8 mouse cellular contexts compared by ENCODE assay signal in genomic region chr9:32032521-32033185, GRCm38 (mm10).
DNase-seq lines count a peak whose midpoint lies in the region; ATAC-seq and TF ChIP-seq lines count a peak whose summit lies in the region.

No protein-coding gene starts in this region.

- H3K9me3 ChIP-seq in embryonic facial prominence, embryonic 12.5 days, result no peaks in the 10 kb centered on the region
- no peaks in the 10 kb centered on the region for H3K9me3 ChIP-seq in liver, embryonic 15.5 days (replicated peaks)
- H3K9me3 ChIP-seq in neural tube, embryonic 13.5 days, result no peaks in the 10 kb centered on the region

- peak overlapping the region; percentile 85 for H3K4me3 ChIP-seq in embryonic facial prominence, embryonic 12.5 days
- peak overlapping the region; percentile 88 for H3K4me3 ChIP-seq in kidney, adult 2 months (ENCODE audit: insufficient read depth, low read depth, low read length)
- H3K4me3 ChIP-seq in liver, embryonic 15.5 days (replicated peaks), result peak overlapping the region; percentile 60
- H3K4me3 ChIP-seq in neural tube, embryonic 13.5 days, result peak overlapping the region; percentile 93

- no peak for TF ChIP-seq POLR2A in kidney, adult 2 months (IDR thresholded peaks at IDR 0.05; ENCODE audit: low read depth, low read length)

- DNase-seq in spleen, adult 18-20 months, result peak; percentile 6 to 19
- DNase-seq in spleen, postnatal 14 days (ENCODE audit: low spot score in 2 of 2), result no peak
- peak; percentile 25 to 35 for DNase-seq in heart, adult 9 months (ENCODE audit: low spot score in 2 of 2)
- peak; percentile 49 for DNase-seq in kidney, adult 2 months
- peak; percentile 27 to 31 for DNase-seq in thymus, postnatal 36 days

- no peak for TF ChIP-seq CTCF in kidney, adult 2 months (conservative IDR thresholded peaks at IDR 0.05; ENCODE audit: insufficient read depth, insufficient read length, low read depth, low read length)

- no peaks in the 10 kb centered on the region for H3K27me3 ChIP-seq in embryonic facial prominence, embryonic 12.5 days
- no peaks in the 10 kb centered on the region for H3K27me3 ChIP-seq in kidney, adult 2 months (replicated peaks; ENCODE audit: control insufficient read depth, insufficient read depth, low read length)
- H3K27me3 ChIP-seq in liver, embryonic 15.5 days, result peaks cover 63% of the 10 kb centered on the region
- H3K27me3 ChIP-seq in neural tube, embryonic 13.5 days, result no peaks in the 10 kb centered on the region

- peak; percentile 12; the same call in 1 of the 2 replicates for ATAC-seq in embryonic facial prominence, embryonic 12.5 days (ENCODE audit: insufficient number of reproducible peaks, insufficient read depth, low FRiP score, low TSS enrichment)
- peak; percentile 54 for ATAC-seq in liver, embryonic 15.5 days (ENCODE audit: insufficient read depth)
- peak; percentile 66 for ATAC-seq in neural tube, embryonic 13.5 days (ENCODE audit: low read depth)

- under 1% methylated on average over 40 of the region's 94 CpGs for WGBS in embryonic facial prominence, embryonic 12.5 days
- WGBS in kidney, adult 2 months, result 9% methylated on average over 93 of the region's 94 CpGs
- WGBS in liver, embryonic 15.5 days (ENCODE audit: insufficient replicate concordance), result under 1% methylated on average over 68 of the region's 94 CpGs
- WGBS in neural tube, embryonic 13.5 days, result under 1% methylated on average over 48 of the region's 94 CpGs

- H3K36me3 ChIP-seq in embryonic facial prominence, embryonic 12.5 days, result no peaks in the 10 kb centered on the region
- H3K36me3 ChIP-seq in kidney, adult 2 months (ENCODE audit: control insufficient read depth, insufficient read depth, low read length), result no peaks in the 10 kb centered on the region
- H3K36me3 ChIP-seq in liver, embryonic 15.5 days (replicated peaks), result no peaks in the 10 kb centered on the region
- no peaks in the 10 kb centered on the region for H3K36me3 ChIP-seq in neural tube, embryonic 13.5 days

- peak overlapping the region; percentile 23; the same call in 1 of the 2 replicates for H3K27ac ChIP-seq in embryonic facial prominence, embryonic 12.5 days
- H3K27ac ChIP-seq in kidney, adult 2 months (ENCODE audit: insufficient read depth, low read depth, low read length), result peak overlapping the region; percentile 27
- no peak overlapping the region for H3K27ac ChIP-seq in liver, embryonic 15.5 days (replicated peaks)
- H3K27ac ChIP-seq in neural tube, embryonic 13.5 days (replicated peaks), result peak overlapping the region; percentile 94

- peak overlapping the region; percentile 86 for H3K9ac ChIP-seq in embryonic facial prominence, embryonic 12.5 days
- H3K9ac ChIP-seq in liver, embryonic 15.5 days, result peak overlapping the region; percentile 21; the same call in 1 of the 2 replicates
- peak overlapping the region; percentile 92 for H3K9ac ChIP-seq in neural tube, embryonic 13.5 days

- peak overlapping the region; percentile 81 for H3K4me2 ChIP-seq in embryonic facial prominence, embryonic 12.5 days (replicated peaks)
- H3K4me2 ChIP-seq in liver, embryonic 15.5 days, result peak overlapping the region; percentile 74
- peak overlapping the region; percentile 73 for H3K4me2 ChIP-seq in neural tube, embryonic 13.5 days

- peaks cover 14% of the 10 kb centered on the region for H3K4me1 ChIP-seq in embryonic facial prominence, embryonic 12.5 days
- H3K4me1 ChIP-seq in kidney, adult 2 months (ENCODE audit: control insufficient read depth, insufficient read depth, low read length), result peaks cover 10% of the 10 kb centered on the region; the same call in 1 of the 2 replicates
- H3K4me1 ChIP-seq in liver, embryonic 15.5 days (replicated peaks), result peaks cover 4% of the 10 kb centered on the region
- peaks cover 38% of the 10 kb centered on the region for H3K4me1 ChIP-seq in neural tube, embryonic 13.5 days (replicated peaks)

Comparison
In these comparisons a context has a peak if more than half of its experiments do, and no peak if none do; other contexts are left out.
1. DNase-seq: peak in spleen, adult 18-20 months (2 of 2), heart, adult 9 months (2 of 2), kidney, adult 2 months (single experiment) and thymus, postnatal 36 days (2 of 2); none in spleen, postnatal 14 days (0 of 2).
2. ATAC-seq: peak in every context shown above with its lines; median percentile 66 in neural tube, embryonic 13.5 days; 54 in liver, embryonic 15.5 days; 12 in embryonic facial prominence, embryonic 12.5 days.
3. H3K9ac ChIP-seq: peak in every context shown above with its lines; median percentile 92 in neural tube, embryonic 13.5 days; 86 in embryonic facial prominence, embryonic 12.5 days; 21 in liver, embryonic 15.5 days.
4. Peak in every context shown above with its lines, with median percentiles within 50 percentile points of each other: H3K4me2 ChIP-seq and H3K4me3 ChIP-seq.